Mouse (Mus musculus): ENCODE data around the gene Popdc2. TPM values are rescaled to one million over a fixed set of nuclear protein-coding genes. Genes with fewer than 3 reads are reported as not detected.

The Popdc2 gene
- total RNA-seq, 2 experiments from 2014 or later: 2.1 to 2.8 TPM

DNA sequence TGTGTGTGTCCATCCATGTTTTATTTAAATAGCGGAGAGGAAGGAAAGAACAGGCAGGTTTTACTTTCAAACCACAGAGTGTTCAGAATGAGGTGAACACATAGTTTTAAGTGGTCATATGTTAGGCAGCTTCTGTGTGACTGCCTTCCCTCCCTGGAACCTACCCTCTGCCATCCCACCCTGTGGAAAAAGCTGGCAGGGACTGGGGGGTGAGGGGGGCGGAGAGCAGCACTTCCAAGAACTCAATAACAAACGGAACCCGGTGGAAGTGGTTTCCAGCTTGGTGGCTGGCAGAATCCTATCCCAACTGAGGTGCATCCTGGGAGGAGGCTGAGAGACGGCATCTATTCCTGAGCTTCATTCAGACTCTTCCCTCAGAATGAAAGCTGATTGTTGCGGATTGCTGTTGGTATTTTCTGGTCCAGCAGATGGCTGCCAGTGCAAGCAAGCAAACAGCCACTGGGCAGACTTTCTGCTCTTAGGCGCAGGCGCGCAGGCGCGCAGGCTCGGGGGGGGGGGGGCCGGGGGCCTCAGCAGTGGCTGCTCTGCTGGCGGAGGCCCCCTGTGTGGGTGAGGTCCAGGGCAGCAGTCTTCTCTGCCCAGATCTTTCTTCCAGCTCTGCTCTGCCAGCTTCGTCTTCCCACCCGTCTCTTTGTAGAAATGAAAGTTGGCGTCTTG lies 14.3 kb downstream of the Popdc2 start:
- DNase-seq (ENCODE audit: low spot score in 2 of 2): no peak

DNA sequence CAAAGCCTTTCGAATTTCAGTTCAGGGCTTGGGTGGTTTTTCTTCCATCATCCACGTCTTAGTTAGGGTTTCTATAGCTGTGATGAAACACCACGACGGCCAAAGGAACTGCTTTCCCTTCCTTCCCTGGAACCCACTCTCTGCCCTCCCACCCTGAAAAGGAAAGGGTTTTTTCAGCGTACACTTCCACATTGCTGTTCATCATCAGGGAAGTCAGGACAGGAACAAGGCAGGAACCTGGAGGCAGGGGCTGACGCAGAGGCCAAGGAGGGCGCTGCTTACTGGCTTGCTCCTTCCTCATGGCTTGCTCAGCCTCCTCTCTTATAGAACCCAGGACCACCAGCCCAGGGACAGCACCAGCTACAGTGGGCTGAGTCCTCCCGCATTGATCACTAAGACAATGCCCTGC lies 14.8 kb downstream of the Popdc2 start:
- no peak for DNase-seq (ENCODE audit: low spot score in 2 of 2)

DNA sequence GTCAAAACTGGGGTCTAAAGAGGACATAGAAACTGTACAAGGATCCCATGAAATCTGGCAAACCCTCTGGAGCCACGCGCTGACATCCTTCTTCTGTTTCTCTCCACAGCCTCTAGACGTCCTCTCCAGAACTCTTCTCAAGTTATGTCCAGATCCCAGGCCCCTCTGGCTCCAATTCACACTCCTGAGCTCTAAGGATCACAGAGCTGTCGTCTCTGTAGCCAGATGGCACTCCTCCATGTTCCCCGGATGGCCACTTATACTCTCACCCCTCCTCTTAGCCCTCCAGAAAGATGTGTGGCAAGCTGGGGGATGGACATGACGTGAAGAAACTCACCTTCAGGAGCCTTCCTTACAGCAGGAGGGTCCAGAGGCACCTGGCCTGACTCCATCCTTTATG lies 15.5 kb downstream of the Popdc2 start:
- DNase-seq (ENCODE audit: low spot score in 2 of 2): no peak

DNA sequence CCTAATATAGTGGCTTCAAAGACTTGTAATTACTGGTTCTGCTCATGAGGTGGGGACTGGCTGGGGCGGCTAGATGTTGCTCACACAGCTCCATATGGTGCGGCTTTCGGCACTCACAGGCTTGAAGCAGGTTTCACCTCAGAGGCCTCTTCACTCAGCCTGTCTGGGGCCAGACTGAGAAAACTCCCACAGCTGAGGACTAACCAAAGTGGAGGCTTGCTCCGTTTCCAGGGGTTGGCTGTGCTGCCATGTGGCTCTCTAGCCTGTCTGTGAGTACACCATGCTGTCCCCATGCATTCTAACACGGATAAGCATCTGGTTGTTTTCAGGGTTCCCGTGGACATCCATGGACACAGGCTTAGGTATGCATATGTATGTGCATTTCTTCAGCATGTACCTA lies 16.6 kb downstream of the Popdc2 start:
- no peak for DNase-seq (ENCODE audit: low spot score in 2 of 2)

DNA sequence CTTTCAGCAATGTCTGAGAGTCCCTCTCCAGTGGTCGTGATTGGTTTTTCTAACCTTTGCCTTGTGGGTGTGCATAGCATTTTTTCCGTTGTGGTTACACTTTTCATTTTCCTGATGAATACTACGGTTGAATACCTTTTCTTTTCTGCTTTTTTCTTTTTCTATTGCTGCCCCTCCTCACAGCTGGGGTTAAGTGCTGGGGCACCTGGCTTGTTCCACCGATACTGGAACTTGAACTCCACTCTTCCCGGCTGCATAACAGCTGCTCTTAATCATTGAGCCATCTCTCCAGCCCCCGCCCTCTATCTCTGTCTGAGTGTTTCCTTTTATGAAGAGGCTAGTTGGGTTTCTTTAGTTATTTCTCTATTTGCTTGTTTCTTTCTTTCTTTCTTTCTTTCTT lies 17.1 kb downstream of the Popdc2 start:
- DNase-seq (ENCODE audit: low spot score in 2 of 2): no peak

DNA sequence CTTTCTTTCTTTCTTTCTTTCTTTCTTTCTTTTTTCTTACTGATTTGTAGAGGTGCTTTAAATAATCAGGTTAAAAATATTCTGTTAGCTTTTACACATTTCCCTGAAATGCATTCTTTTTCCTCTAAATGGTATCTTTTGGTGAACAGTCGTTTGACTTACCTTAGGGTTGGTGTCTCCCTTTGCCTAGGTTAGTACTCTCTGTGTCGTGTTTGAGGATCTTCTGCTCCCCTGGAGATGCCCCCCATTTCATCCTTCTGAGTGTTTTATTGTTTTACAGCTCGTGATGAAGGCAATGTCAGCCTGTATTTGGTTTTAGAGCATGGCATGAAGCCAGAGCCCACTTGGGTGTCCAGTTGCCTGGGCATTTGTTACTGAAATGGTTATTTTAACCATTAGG lies 17.5 kb downstream of the Popdc2 start:
- DNase-seq (ENCODE audit: low spot score in 2 of 2): no peak

DNA sequence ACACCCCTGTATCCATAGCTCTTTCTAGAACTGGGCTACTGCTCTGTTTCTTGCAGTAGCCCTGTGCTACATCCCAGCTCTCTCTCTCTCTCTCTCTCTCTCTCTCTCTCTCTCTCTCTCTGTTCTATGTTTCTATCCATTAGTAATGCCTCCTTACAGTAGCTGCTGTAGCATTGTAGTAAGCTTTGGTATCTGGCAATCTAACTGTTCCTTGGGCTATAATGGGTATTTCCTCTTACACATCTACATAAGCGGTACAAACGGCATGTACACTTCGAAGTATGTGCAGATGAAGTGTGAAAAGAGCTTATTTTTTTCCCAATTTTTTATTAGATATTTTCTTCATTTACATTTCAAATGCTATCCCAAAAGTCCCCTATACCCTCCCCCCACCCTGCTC lies 17.9 kb downstream of the Popdc2 start:
- DNase-seq (ENCODE audit: low spot score in 2 of 2): no peak

DNA sequence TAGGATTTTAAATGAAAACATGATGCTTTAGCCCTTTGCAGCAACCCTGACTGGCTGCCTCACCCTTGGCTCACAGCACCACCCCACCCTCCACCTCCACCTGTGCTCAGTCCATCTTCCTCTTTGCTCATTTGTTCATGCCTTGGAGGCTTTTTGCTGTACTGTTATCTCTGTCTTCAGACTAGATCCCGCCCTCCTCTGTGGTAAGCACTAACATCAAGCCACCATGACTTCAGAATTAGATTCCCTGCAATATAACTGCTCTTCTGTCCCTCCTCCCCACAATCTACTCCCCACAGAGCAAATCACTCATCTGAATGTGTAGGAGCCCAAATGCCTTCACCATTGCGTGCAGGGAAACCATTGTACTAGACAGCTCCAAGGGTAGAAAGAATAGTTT lies 21.7 kb downstream of the Popdc2 start:
- DNase-seq (ENCODE audit: low spot score in 2 of 2): no peak

DNA sequence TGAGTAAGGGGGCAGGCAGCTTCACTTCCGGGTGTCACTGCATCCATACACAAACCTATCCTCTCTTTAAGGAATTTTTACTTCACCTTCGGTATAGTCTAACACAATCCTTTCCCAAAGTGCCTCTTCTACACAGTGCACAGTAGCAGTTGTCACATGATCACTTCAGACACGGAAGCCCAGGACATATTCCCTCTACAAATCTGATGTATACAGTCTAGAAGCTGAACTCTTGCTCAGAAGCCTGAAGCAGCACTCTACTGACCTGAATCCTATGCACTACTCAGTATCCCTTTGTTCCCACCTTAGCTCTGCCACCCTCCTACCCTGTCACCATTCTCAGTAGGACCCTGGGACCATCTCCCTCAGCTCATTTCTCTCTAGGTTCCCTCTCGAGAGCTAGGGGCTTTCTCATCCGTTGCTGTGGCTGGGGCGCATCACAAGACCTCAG lies 23.2 kb downstream of the Popdc2 start:
- DNase-seq (ENCODE audit: low spot score in 2 of 2): no peak

DNA sequence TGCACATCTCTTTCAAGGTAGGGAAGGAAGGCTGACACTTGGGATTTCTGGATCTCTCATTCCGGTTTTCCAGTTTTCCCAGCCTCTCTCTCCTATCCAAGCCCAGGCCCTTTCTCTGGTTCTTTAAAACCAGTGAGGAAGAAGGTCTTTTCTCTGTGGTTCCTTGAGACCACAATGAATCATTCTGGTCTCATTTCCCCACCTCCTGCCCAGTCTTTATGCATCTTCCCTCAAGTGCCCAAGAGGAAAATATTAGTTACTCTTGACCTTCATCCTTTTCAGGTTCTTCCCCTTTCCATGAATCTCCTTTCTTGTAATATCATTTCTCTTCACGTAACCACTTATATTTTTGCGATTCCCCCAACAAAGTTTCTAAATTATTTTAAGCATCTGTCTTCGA lies 23.7 kb downstream of the Popdc2 start:
- DNase-seq (ENCODE audit: low spot score in 2 of 2): no peak

DNA sequence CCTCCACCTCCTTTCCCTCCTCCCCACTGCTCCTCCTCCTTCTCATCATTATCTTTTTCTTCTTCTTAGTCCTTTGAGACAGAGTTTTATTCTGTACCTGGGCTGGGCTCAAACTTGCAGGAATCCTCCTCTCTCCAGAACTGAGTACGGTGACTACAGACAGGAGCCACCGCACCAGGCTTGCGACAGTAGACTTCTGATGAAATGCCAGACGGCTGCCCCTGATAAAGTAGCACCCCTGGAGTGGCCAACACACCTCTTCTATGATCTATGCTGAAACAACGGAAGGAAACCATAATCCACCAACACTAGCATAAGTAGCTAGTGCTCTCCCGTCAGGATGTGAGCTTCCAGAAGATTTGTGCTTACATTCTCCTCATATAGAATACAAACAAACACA lies 25.4 kb downstream of the Popdc2 start:
- DNase-seq (ENCODE audit: low spot score in 2 of 2): no peak

DNA sequence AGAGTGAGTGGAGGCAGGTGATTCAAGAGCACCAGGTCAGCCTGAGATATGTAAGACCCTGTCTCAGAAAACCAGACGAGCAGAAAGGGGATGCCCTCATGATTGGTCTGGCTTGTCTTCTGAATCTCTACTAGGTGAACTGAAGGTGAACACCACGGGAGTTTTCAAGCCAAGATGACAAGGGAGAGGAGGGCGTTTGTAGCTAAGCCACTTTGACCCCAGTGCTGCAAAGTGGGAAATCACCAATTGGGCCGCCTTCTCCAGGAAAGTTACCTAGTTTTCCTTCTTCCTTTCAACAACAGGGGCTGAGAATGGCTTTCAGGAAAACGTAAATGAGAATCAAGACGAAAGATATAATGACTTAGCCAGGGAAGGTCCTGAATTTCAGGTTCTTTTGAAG lies 26.7 kb downstream of the Popdc2 start:
- no peak for DNase-seq (ENCODE audit: low spot score in 2 of 2)

DNA sequence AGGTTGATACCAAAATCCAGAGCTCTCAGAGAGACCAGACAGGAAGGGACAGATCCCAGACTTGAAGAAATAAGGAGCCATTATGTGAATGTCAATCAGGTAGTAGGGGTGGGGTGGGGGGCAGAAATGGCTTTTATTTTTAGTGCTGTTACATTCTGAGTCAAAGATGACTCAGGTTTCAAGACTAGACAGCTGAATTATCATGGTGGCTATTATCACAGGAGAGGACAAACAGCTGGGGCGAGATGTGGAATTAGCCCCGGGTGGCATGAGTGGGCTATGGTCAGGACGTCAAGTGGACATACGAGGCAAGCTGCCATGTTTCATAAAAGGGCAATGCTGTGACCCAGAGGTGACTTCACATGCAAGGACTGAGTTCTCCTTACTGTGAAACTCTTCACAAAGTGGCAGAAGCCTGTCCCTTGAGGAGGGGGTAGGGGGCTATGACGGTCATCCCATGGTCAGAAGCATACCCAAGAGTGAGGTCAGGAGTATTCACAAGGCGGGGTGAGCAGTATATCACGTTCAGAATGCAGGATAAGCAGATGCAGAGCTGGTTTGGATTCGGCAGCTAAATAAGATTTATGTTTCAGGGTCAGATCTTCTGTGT lies 27.4 kb downstream of the Popdc2 start:
- DNase-seq (ENCODE audit: low spot score in 2 of 2): no peak

DNA sequence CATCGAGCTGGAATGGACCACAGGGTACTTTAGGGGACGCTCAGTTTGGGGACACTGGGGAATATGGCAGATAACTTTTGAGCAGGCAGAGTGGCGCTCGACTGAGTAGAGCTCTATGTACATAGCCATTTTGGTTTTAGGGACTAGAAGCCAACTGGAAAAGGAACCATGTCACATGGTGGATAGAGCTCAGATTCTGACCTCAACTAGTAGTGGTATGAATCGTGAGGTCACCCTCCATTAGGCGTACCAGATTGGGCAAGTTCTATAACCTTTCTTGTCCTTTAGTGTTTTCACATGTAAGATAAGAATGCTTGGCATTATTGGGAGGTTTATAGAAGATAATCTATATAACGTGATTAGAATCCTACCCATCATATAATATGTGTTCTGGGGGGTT lies 28.3 kb downstream of the Popdc2 start:
- DNase-seq (ENCODE audit: low spot score in 2 of 2): no peak

DNA sequence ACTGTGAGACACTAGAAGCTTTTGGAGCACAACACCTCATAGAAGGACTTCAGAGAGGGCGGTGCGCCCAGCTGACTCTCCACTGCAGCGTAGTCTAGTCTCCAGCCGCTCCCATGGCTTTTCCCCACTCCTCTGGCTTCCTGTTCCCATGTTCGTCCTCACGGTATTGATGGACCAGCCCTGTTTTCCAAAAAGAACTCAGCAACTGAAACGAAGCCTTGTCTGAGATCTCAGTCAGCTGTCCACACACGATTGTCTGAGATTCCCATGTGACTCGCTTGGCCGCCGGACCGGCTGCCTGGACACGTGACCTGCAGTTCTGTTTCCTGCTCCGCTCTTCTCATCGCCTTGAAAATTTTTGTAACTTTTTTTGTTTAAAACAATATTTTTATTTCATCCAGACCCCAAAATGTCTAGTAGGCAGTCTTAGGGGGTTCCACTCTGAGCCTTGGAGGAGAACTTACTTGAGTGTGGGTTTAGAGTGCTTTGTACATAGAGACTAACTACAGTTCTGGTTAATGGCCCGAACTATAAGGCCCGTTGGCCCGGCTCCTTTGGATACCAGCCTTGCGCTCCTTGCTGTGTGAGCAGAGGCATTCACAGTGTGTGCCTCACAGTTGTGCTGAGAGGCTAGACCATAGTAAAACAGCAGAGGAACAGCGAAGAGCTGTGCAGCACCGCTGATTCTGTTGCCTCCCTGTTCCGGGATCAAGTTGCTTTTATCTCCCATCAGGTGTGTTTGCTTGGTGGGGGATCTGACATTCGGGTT lies 30.3 kb downstream of the Popdc2 start:
- DNase-seq (ENCODE audit: low spot score in 2 of 2): no peak

DNA sequence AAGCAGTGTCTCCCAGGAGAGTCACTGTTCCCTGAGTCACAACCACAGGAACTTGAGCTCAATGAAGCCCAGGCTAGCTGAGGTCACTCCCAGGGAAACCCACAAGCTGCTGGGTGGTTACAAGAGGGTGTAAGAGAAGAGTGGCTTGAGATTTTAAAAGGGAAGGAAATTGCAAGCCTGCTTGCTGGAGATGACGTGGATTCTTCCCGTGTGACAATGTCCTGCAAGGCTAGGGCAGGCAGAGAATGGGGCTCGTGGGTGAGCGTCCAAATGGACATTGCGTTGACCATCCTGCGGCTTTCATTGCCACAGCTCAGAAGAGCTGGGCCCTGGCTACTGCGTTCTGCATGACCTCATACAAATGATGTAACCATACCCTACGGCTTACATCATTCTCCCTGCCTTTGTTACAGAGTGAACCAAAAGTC lies 32.2 kb downstream of the Popdc2 start:
- no peak for DNase-seq (ENCODE audit: low spot score in 2 of 2)

DNA sequence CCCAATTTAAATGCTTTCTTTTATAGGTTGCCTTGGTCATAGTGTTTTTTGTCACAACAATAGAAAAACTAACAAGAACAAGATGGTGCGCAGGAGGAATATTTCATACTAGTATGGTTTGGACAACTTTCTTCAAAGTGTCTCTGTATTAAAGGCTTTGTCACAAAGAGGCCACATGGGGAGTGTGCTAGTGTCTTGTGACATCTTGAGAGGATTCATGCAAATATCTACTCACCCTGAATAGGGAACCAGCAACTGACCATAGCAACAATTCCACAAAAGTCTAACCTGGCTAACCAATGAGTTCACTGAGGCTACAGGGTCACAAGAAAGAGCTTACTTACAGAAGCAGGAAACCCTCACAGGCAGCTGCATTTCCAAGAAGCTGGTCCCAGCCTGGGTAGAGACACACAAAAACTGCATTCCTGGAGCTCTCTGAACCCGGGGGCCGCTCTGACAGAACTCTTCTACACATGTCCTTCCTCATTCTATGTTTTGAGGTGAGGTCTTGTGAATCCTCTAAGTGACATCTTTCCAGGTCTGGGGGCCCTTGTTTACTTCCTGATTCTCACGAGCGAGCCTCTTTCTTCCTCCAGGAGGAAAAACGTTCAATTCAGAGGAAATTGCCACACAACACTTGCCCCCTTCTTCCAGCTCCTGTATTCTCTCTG lies 33.2 kb downstream of the Popdc2 start:
- no peak for DNase-seq (ENCODE audit: low spot score in 2 of 2)

DNA sequence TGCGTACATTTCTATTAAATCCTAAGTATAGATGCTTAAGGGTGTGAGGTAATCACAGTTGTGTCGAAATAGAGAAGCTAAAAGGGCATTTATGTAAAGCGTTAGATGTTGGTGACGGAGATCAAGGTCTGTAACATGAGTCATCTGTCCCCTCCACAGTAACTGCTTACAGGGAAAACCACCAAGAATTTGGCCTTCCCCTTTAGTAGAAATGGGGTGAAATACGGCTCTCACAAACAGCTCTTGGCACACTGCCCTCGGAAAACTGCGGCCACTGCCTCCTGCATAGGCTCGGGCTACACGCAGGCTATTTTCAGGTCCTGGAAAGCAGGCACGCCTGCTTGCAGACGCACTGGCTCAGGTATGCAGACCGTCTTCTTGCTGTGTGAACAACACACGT lies 34.1 kb downstream of the Popdc2 start:
- peak; percentile 60 to 80 for DNase-seq (ENCODE audit: low spot score in 2 of 2)

DNA sequence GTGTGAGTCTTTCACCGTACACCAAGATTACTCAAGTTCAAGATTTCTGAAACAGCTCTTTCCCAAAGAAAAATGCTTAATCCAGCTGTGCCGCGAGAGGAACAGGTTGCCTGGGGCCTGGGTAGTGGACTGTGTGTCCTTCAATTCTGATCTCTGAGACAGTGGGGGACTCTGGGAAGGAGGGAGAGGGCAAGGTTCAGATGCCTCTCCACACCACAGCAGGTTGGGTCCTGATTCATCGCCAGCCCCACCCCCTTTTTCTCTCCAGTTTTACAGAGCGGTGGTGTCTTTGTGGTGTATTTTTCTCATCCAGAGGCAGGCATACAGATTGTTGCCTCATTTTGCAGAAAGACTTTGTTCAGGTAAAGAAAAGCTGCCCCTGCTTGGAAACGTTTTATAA lies 36.3 kb downstream of the Popdc2 start:
- no peak for DNase-seq (ENCODE audit: low spot score in 2 of 2)

DNA sequence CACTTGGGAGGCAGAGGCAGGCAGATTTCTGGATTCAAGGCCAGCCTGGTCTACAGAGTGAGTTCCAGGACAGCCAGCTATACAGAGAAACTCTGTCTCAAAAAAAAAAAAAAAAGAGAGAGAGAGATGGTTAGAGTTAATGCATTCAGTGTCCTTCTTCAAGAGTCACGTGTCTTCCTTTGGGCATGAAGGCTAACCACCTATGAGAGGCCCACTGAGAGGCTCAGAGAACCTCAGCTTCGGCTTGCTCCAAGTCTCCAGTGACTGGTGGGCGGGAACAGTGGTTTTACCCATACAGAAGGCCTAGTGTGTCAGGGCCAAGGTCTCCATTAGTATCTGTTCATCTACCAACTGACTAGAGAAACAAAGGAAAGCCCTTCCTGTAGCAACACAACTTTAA lies 37.1 kb downstream of the Popdc2 start:
- DNase-seq (ENCODE audit: low spot score in 2 of 2): no peak

DNA sequence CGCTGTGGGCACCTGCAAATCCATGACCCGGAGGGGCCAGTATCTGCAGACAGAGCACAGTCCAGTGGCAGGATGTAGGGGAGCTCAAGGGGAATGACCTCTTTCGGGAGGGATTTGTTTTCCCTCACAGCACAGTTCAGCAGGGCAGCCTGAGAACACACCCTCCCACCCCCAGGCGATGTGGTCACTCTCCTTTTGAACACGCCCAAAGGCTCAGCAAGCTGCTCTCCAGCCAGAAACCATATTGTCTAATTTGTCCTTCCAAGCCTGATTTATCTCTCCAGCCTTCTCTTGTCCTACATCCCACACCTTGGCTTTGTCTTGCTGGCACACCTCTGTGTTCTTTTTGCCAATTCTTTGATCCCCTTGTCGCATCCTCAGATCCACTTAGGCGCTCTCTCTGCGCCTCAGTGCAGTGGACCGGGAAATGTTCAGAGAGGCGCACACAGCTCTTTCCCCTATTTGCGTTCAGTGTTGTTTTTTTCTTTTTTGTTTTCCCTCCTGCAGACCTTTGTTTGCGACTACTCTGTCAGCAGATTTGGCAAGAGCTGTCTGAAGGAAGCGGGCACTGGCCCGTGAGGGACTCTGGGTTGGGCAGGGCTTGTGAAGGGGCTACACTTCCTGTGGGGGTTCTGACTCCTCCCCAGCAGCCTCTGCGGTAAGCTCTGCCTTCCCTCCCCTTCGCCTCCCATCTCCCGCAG lies 37.7 kb downstream of the Popdc2 start:
- peak in 1 of 2 experiments; percentile 47 for DNase-seq (ENCODE audit: low spot score in 2 of 2)
